Mouse (Mus musculus) liver, postnatal 0 days (tissue): Measurements from ENCODE around the gene Rps10.

ENCODE experiments used
- CTCF ChIP-seq: sonication (generic); IDR thresholded peaks from 2 replicates; pipeline ENCODE4 v1.5.1; 2016; ENCODE audit warnings: antibody characterized with exemption, low read depth
- EP300 ChIP-seq: IDR thresholded peaks from 2 replicates; pipeline ENCODE4 v1.6.1; 2016; ENCODE audit warnings: antibody characterized with exemption, low read depth, mild to moderate bottlenecking

- no peak for TF ChIP-seq CTCF
- TF ChIP-seq EP300: no peak
These were observed 12.8 kb downstream of the Rps10 start, which contains the start of gene Nudt3 for GRCm38 (mm10) chr17:27623360-27624326.
